Mouse (Mus musculus) lung, postnatal 36 days (tissue): ENCODE results near the gene Spata46.
A peak's percentile ranks its signal among the peaks of the same experiment; 100 is the strongest.

Experiments
- DNase-seq: peaks from one replicate; pipeline ENCODE4 v3.0.0; 2022; ENCODE audit warnings: mixed read lengths

Gene Spata46

DNA sequence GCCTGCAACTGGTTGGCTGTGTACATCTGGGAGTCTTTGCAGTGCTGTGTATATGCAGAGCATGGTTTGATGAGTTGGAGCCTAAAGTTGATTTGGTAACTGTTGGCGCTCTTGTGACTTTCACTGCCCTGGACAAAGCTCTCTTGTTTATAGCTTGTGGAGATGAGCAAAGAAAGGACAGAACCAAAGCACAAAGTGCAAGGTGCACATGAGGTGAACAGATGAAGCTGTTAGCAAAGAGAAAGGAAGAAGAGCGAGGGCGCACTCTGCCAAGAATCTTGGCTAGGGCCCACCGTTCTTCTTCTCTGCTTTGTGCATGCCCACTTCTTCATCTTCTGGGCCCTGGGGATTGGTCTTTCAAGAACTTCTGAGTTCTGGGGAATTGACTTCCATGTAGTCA is 35.3 kb downstream of the Spata46 start:
- DNase-seq, result no peak

- DNase-seq, result peak; percentile 61
These were observed 37.7 kb downstream of the Spata46 start for GRCm38 (mm10) chr1:170346266-170346665.

DNA sequence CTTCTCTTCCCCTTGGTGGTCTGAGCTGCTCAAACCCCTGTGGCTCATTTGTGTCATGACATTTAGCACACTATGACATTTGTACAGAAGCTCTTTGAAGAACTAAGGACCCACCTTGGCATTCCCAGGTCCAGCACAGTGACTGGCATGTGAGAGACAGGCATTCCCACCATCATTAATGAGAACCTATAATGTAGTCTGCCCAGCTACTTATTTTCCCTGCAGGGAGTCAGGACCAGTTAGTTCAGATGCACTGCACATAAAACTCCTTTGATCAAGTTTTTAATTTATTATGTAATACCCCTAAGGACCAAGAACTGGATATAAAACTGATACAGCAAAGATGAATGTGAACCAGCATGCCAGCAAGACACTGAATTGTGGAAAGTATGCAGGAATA is 42.5 kb downstream of the Spata46 start:
- DNase-seq, result no peak

DNA sequence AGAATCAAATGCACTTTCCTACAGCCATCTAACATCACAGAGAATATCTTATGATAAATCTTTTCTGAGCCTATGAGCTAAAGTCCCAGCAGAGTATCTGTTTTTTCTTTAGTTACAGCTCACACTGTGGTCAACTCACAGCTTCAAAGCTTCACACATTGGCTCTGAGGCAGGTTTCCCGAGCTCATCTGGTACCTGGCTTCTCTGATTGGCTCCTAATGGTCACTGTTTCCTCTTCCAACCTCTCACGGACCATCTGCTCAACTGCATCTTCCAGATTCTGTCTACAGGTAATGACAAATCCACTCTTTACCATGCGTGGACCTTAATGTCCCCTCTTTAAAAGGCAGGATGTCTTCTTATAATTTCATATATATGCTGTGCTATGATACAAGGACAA is 44.7 kb downstream of the Spata46 start:
- no peak for DNase-seq

DNA sequence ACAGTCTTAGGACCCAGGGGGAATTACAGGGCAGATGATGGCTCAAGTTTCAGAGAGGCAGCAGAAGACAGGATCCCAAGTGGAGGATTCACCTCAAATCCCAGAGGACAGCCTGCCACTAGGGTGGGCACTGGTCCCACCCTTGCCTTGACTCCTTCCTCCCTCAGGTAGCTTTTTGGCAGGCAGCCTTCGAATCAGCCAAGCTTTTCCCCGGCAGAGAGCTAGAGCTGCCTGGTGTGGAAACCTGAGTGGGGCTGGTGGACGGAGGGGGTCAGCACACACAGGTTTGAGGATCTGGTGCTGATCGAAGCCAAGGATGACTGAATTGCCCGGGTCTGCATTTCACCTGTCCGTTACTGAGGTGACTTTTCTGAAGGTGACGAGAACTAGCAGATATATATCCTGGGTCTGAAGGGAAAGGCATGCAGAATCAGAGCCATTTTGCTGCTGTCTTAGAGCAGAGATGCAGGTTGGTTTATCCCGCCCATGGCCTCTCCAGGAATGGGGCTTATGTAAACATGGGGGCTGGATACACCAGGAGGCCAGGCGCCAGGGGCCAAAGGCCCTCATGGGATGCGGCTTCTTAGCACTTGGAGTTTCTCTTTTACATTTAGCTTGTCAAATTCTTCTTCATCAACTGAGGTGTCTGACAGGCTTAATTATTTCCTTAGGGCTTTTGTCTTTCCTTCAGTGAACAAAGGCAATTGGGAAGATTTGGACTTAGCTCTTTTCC is 51.7 kb downstream of the Spata46 start:
- DNase-seq, result no peak
